Mouse (Mus musculus): ENCODE data around the gene Dennd1a. TPM values are rescaled to one million over a fixed set of nuclear protein-coding genes. Genes with fewer than 3 reads are reported as not detected.

The Dennd1a gene
- polyA plus RNA-seq (2015; fragmentation: Illumina TruSeq; extraction: RNeasy Lipid Tissue Mini Kit (QIAGEN cat#74804); ENCODE audit: insufficient read depth, low read depth, low replicate concordance), result 3.3 TPM

DNA sequence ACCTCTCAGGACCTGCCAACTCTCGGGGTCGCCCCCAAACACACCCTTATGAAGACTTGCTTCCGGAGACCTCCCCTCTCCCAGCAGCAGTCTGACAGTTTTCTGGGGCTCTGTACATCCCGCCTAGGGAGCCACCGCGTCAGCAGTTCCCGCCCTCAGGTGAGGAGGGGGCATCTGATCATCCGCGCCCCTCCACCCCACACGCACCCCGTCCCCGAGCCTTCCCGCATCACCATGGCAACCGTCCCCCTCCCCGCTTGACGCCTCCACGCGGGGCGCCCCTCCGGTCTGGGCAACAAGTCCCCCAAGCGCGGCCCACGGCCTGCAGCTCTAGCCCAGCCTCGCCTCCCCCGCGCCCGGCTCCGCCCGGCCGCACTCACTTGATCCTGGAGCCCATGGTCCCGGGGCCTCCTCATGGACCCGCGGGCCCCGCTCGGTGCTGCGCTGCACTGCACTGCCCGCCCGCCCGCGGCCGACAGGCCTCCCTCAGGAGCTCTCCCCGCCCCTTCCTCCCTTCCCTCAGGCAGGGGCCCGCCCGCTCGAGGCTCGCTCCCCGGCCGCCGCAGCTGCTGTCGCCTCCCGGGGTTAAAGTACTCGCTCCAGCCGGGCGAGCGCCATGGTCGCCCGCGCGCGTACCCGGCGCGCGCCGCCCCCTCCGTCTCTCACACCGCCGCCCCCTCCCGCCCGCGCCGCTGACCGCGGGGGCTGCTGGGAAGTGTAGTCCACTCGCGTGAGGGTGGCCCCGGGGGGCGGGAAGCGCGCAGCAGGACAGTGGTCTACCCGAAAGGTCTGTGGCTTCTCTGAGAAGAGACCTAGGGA is at the start of gene Dennd1a:
Dennd1a (minus strand) TSS at position 658 of the 819 bp plus-strand sequence.

DNA sequence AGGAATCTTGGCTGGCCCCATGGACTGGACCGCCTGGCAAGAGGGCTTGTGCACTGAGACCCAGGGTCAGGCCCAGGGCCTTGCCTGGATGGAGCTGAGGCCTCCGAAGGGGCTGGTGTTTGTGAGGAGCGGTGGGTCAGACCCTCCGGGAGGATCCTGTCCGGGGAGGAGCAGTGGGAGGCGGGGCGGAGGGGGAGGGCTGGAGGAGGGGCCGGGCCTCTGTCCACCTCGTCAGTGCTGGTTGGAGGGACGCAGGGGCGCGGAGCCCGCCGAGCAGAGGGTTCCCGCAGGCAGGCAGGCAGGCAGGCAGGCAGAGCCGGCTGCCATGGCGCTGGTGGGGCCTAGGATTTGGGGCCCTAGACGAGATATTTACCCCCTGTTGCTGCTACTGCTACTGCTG is 511.2 kb downstream of the Dennd1a start, which contains the start of gene Crb2:
Crb2 (plus strand) TSS at position 234 of the 400 bp plus-strand sequence.

Other genes starting within 250 kb of the Dennd1a start
- gene Lhx2, start 51.9 kb upstream of the Dennd1a start, polyA plus RNA-seq (2015; fragmentation: Illumina TruSeq; extraction: RNeasy Lipid Tissue Mini Kit (QIAGEN cat#74804); ENCODE audit: insufficient read depth, low read depth, low replicate concordance), result not detected
- 5.4 TPM for gene Nek6, start 224.3 kb upstream of the Dennd1a start, polyA plus RNA-seq (2015; fragmentation: Illumina TruSeq; extraction: RNeasy Lipid Tissue Mini Kit (QIAGEN cat#74804); ENCODE audit: insufficient read depth, low read depth, low replicate concordance)